Mouse (Mus musculus) MEL (cell line): ENCODE measurements around the gene Lrrc20. TPM values are rescaled to one million over a fixed set of nuclear protein-coding genes. Genes with fewer than 3 reads are reported as not detected.

Source experiments
- DNase-seq: peaks from one replicate; pipeline ENCODE4 v3.0.0; 2011; ENCODE audit warnings: low read depth, low spot score
- H3K27ac ChIP-seq: 2 replicates; pipeline ENCODE4 v1.5.1; 2012; ENCODE audit warnings: low read depth, mild to moderate bottlenecking, control low read depth, low read length, moderate library complexity; ENCODE audit not compliant: control insufficient read depth
- H3K27me3 ChIP-seq, 2 experiments: fragments of 150-350 bp in 1 of 2; sonication (generic) in 1 of 2; 2 replicates each; pipeline ENCODE4 v1.6.1; 2012; ENCODE audit warnings: low read length in 2 of 2, mild to moderate bottlenecking in 2 of 2, improper control_type of control experiment in 1 of 2, moderate library complexity in 1 of 2; ENCODE audit not compliant: insufficient read depth in 2 of 2, control insufficient read depth in 1 of 2
- H3K36me3 ChIP-seq, 2 experiments: 2 replicates each; pipeline ENCODE4 v1.6.1; 2012 to 2014; ENCODE audit warnings: low read length in 2 of 2, improper control_type of control experiment in 1 of 2, inconsistent platforms in 1 of 2, mild to moderate bottlenecking in 1 of 2; ENCODE audit not compliant: insufficient read depth in 2 of 2, control insufficient read depth in 1 of 2
- H3K4me1 ChIP-seq, 2 experiments: fragments of 150-350 bp in 1 of 2; sonication (generic) in 1 of 2; 2 replicates each; pipeline ENCODE4 v1.6.1; 2012; ENCODE audit warnings: low read length in 2 of 2, improper control_type of control experiment in 1 of 2, mild to moderate bottlenecking in 1 of 2; ENCODE audit not compliant: insufficient read depth in 2 of 2, control insufficient read depth in 1 of 2
- H3K4me3 ChIP-seq, 2 experiments: fragments of 150-350 bp in 1 of 2; sonication (generic) in 1 of 2; 2 replicates each; pipeline ENCODE4 v1.5.1; 2012; ENCODE audit warnings: low read depth in 2 of 2, low read length in 2 of 2, mild to moderate bottlenecking in 2 of 2, moderate library complexity in 2 of 2, control low read depth in 1 of 2, improper control_type of control experiment in 1 of 2; ENCODE audit not compliant: control insufficient read depth in 1 of 2, insufficient read depth in 1 of 2
- H3K79me2 ChIP-seq: 2 replicates; pipeline ENCODE4 v1.6.1; 2012; ENCODE audit warnings: mild to moderate bottlenecking, low read length, moderate library complexity; ENCODE audit not compliant: control insufficient read depth, poor library complexity, insufficient read depth
- H3K9ac ChIP-seq: 2 replicates; pipeline ENCODE4 v1.6.1; 2012; ENCODE audit warnings: low read depth, mild to moderate bottlenecking, control low read depth, low read length, moderate library complexity; ENCODE audit not compliant: control insufficient read depth, poor library complexity, severe bottlenecking
- H3K9me3 ChIP-seq: fragments of 150-350 bp; sonication (generic); replicated peaks from 2 replicates; pipeline ENCODE4 v1.6.1; 2012; ENCODE audit warnings: mild to moderate bottlenecking, low read length, improper control_type of control experiment, moderate library complexity; ENCODE audit not compliant: insufficient read depth
- CHD2 ChIP-seq: IDR thresholded peaks from 2 replicates; pipeline ENCODE4 v1.6.1; 2011; ENCODE audit warnings: low read length, improper control_type of control experiment
- CTCF ChIP-seq, 3 experiments: IDR thresholded peaks in 2 of 3; conservative IDR thresholded peaks in 1 of 3; 2 replicates each; pipeline ENCODE4 v1.5.1; 2011 to 2012; ENCODE audit warnings: low read length in 3 of 3, low read depth in 2 of 3, mild to moderate bottlenecking in 2 of 3, improper control_type of control experiment in 1 of 3, inconsistent platforms in 1 of 3, mixed read lengths in 1 of 3, moderate library complexity in 1 of 3; ENCODE audit not compliant: control insufficient read depth in 1 of 3, insufficient read depth in 1 of 3, poor library complexity in 1 of 3, severe bottlenecking in 1 of 3
- E2F4 ChIP-seq: IDR thresholded peaks from 2 replicates; pipeline ENCODE4 v1.6.1; 2011; ENCODE audit warnings: low read depth, low read length, improper control_type of control experiment, borderline replicate concordance
- ELF1 ChIP-seq: IDR thresholded peaks from 2 replicates; pipeline ENCODE4 v1.6.1; 2014; ENCODE audit warnings: low read depth, mild to moderate bottlenecking, inconsistent platforms, low read length, improper control_type of control experiment, moderate library complexity
- ETS1 ChIP-seq: IDR thresholded peaks from 2 replicates; pipeline ENCODE4 v1.6.1; 2012; ENCODE audit warnings: low read depth, mild to moderate bottlenecking, inconsistent platforms, low read length, improper control_type of control experiment, moderate library complexity
- GABPA ChIP-seq: IDR thresholded peaks from 2 replicates; pipeline ENCODE4 v1.6.1; 2012; ENCODE audit warnings: low read depth, mild to moderate bottlenecking, inconsistent platforms, low read length, improper control_type of control experiment, moderate library complexity
- GATA1 ChIP-seq: IDR thresholded peaks from 2 replicates; pipeline ENCODE4 v1.6.1; 2011; ENCODE audit warnings: low read depth, low read length, improper control_type of control experiment
- HCFC1 ChIP-seq: IDR thresholded peaks from 2 replicates; pipeline ENCODE4 v1.6.1; 2012; ENCODE audit warnings: low read depth, mild to moderate bottlenecking, inconsistent platforms, low read length, improper control_type of control experiment, moderate library complexity
- JUND ChIP-seq: IDR thresholded peaks from 2 replicates; pipeline ENCODE4 v1.6.1; 2011; ENCODE audit warnings: low read depth, mild to moderate bottlenecking, improper control_type of control experiment, low read length
- MAX ChIP-seq: IDR thresholded peaks from 2 replicates; pipeline ENCODE4 v1.6.1; 2011; ENCODE audit warnings: low read length, improper control_type of control experiment
- MAZ ChIP-seq: IDR thresholded peaks from 2 replicates; pipeline ENCODE4 v1.6.1; 2012; ENCODE audit warnings: low read depth, mild to moderate bottlenecking, inconsistent platforms, low read length, improper control_type of control experiment
- MEF2A ChIP-seq: IDR thresholded peaks from 2 replicates; pipeline ENCODE4 v1.6.1; 2014; ENCODE audit warnings: low read depth, mild to moderate bottlenecking, inconsistent platforms, low read length, improper control_type of control experiment; ENCODE audit not compliant: poor library complexity, insufficient replicate concordance, severe bottlenecking; ENCODE audit errors: extremely low read depth
- MYB ChIP-seq: IDR thresholded peaks from 2 replicates; pipeline ENCODE4 v1.6.1; 2011; ENCODE audit warnings: mild to moderate bottlenecking, low read depth, low read length, improper control_type of control experiment
- MYC ChIP-seq: IDR thresholded peaks from 2 replicates; pipeline ENCODE4 v1.6.1; 2011; ENCODE audit warnings: low read depth, mild to moderate bottlenecking, low read length, improper control_type of control experiment, moderate library complexity
- POLR2A ChIP-seq, 2 experiments: IDR thresholded peaks; 2 replicates each; pipeline ENCODE4 v1.6.1; 2011 to 2012; ENCODE audit warnings: low read length in 2 of 2, mild to moderate bottlenecking in 2 of 2, control low read depth in 1 of 2, improper control_type of control experiment in 1 of 2, low read depth in 1 of 2, moderate library complexity in 1 of 2; ENCODE audit not compliant: control insufficient read depth in 1 of 2, insufficient read depth in 1 of 2, poor library complexity in 1 of 2
- POLR2AphosphoS2 ChIP-seq: IDR thresholded peaks from 2 replicates; pipeline ENCODE4 v1.6.1; 2011; ENCODE audit warnings: low read length, improper control_type of control experiment
- POLR2AphosphoS5 ChIP-seq: IDR thresholded peaks from 2 replicates; pipeline ENCODE4 v1.6.1; 2012; ENCODE audit warnings: low read depth, borderline replicate concordance, mild to moderate bottlenecking, inconsistent platforms, low read length, moderate library complexity, mixed read lengths
- RCOR1 ChIP-seq: IDR thresholded peaks from 2 replicates; pipeline ENCODE4 v1.6.1; 2012; ENCODE audit warnings: low read depth, mild to moderate bottlenecking, inconsistent platforms, low read length, improper control_type of control experiment
- SIN3A ChIP-seq: IDR thresholded peaks from 2 replicates; pipeline ENCODE4 v1.6.1; 2012; ENCODE audit warnings: low read length, improper control_type of control experiment, inconsistent platforms
- SMC3 ChIP-seq: IDR thresholded peaks from 2 replicates; pipeline ENCODE4 v1.6.1; 2011; ENCODE audit warnings: low read depth, low read length, improper control_type of control experiment
- TCF12 ChIP-seq: IDR thresholded peaks from 2 replicates; pipeline ENCODE4 v1.6.1; 2014; ENCODE audit warnings: low read depth, mild to moderate bottlenecking, inconsistent platforms, low read length, improper control_type of control experiment, moderate library complexity
- ZKSCAN1 ChIP-seq: IDR thresholded peaks from 2 replicates; pipeline ENCODE4 v1.6.1; 2012; ENCODE audit warnings: low read depth, mild to moderate bottlenecking, inconsistent platforms, low read length, improper control_type of control experiment, moderate library complexity
- polyA plus RNA-seq, 2 experiments: library from polyadenylated mRNA; stranded (reverse) in 1 of 2; unstranded in 1 of 2; fragments of >175 nt in 1 of 2; fragments of >200 nt in 1 of 2; gene quantifications; 2 replicates each; pipeline versions ENCODE4 v1.2.1 to v1.2.4; 2012; ENCODE audit warnings: low replicate concordance in 2 of 2, low read depth in 1 of 2; ENCODE audit not compliant: insufficient read length in 2 of 2, insufficient read depth in 1 of 2, missing spikeins in 1 of 2
- total RNA-seq: library from RNA; depleted of rRNA; stranded (reverse); fragments of 300-350 nt; gene quantifications from 2 replicates; pipeline ENCODE4 v1.2.3, GENCODE M21; 2012

Gene Lrrc20
- total and polyA plus RNA-seq, 3 experiments: 7.6 to 14.7 TPM; not detected in 1

GRCm38 (mm10) chr10:61428416-61428815 lies 47.2 kb upstream of the Lrrc20 start:
- Histone ChIP-seq H3K9me3 (no peaks in the 10 kb centered on the region), H3K4me3 (no peak overlapping the region), H3K36me3 (peaks cover 0 to 6% of the 10 kb centered on the region in 2 experiments; a peak in 2 of 4 replicates), H3K27ac (no peak overlapping the region), H3K9ac (no peak overlapping the region), H3K79me2 (no peaks in the 10 kb centered on the region), H3K27me3 (no peaks in the 10 kb centered on the region), H3K4me1 (no peaks in the 10 kb centered on the region)
- no peak for DNase-seq
- no peak for TF ChIP-seq GABPA
- peak; percentile 47; the same call in 1 of the 2 replicates for TF ChIP-seq POLR2AphosphoS2

- no peaks in the 10 kb centered on the region for H3K4me1 ChIP-seq
- H3K36me3 ChIP-seq: peaks cover 0 to 10% of the 10 kb centered on the region in 2 experiments; a peak in 2 of 4 replicates
- H3K27me3 ChIP-seq: no peaks in the 10 kb centered on the region
- no peak for DNase-seq
- no peak overlapping the region for H3K4me3 ChIP-seq
- no peaks in the 10 kb centered on the region for H3K9me3 ChIP-seq
- H3K9ac ChIP-seq: no peak overlapping the region
- TF ChIP-seq CTCF (IDR thresholded peaks at IDR 0.05 in 2 of 3, conservative IDR thresholded peaks at IDR 0.05 in 1 of 3; ENCODE audit: control insufficient read depth in 1 of 3, insufficient read depth in 1 of 3, low read depth in 2 of 3, low read length in 3 of 3, poor library complexity in 1 of 3, severe bottlenecking in 1 of 3) (no peak), POLR2A (IDR thresholded peaks at IDR 0.05; ENCODE audit: control insufficient read depth in 1 of 2, insufficient read depth in 1 of 2, low read depth in 1 of 2, low read length in 2 of 2, poor library complexity in 1 of 2) (no peak), MYB (no peak), ZKSCAN1 (peak; percentile 66; the same call in 1 of the 2 replicates)
- no peaks in the 10 kb centered on the region for H3K79me2 ChIP-seq
- H3K27ac ChIP-seq: no peak overlapping the region
These were observed 46.6 kb upstream of the Lrrc20 start for GRCm38 (mm10) chr10:61429043-61429442.

- Histone ChIP-seq H3K27ac (no peak overlapping the region), H3K27me3 (no peaks in the 10 kb centered on the region), H3K79me2 (no peaks in the 10 kb centered on the region), H3K9me3 (no peaks in the 10 kb centered on the region), H3K4me3 (no peak overlapping the region), H3K36me3 (peaks cover 0 to 17% of the 10 kb centered on the region in 2 experiments; a peak in 2 of 4 replicates), H3K4me1 (no peaks in the 10 kb centered on the region), H3K9ac (no peak overlapping the region)
- DNase-seq: no peak
- TF ChIP-seq SMC3: no peak
- no peak for TF ChIP-seq MYC
- no peak for TF ChIP-seq SIN3A
- no peak for TF ChIP-seq CHD2
- TF ChIP-seq ETS1: no peak
- TF ChIP-seq MEF2A: no peak
- no peak for TF ChIP-seq HCFC1
- TF ChIP-seq TCF12: no peak
- no peak for TF ChIP-seq GATA1
- TF ChIP-seq POLR2AphosphoS5: no peak
- TF ChIP-seq RCOR1: no peak
- no peak for TF ChIP-seq JUND
- TF ChIP-seq MAX: no peak
- no peak for TF ChIP-seq E2F4
- no peak for TF ChIP-seq POLR2AphosphoS2
- no peak for TF ChIP-seq GABPA
- TF ChIP-seq MAZ: no peak
- no peak for TF ChIP-seq ELF1
- no peak for TF ChIP-seq ZKSCAN1
These were observed 44.2 kb upstream of the Lrrc20 start for GRCm38 (mm10) chr10:61431375-61431774.
